In the genomic region with DNA sequence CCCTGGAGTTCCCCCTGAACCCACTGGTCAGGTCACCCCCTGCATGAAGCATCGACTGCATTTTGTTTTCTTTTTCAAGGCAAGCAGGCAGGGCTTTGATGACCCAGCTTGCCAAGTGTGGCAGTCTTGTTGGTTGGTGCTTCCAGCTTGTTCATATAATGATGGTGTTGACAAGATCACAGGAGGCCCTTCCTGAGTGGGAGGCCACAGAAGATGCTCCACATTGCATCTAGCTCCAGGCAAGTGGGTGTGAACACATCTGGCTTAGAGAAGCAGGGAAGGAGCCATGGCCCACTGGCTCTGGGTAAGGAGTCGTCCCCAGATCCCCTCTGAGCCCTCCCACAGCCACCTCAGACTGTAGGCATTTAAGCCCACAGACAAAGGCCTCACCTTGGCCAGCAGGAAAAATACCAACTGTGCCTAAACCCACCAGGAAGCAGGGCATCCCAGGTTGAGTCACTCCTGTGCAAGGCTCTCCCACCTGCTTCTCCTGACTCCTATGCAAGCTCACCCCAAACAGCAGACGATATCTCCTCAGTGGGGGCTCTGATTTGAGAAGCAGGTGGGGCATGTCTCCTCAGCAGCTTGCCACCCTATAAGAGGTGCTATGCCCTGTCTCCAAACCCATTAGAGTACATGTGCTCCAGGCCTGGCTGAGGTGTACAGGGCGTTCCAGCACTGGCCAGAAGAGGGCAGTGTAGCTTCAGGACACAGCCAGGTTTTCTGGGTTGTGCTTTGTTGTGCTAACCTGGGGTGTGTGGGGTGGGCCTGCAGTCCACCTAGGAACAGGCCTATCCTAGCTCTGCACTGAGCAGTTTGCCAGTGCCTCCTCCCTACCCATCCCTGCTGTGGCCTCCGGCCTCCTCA, we compare ENCODE assay signal across 8 mouse cellular contexts. TPM values are rescaled to one million over a fixed set of nuclear protein-coding genes. Genes with fewer than 3 reads are reported as not detected.
DNase-seq lines count a peak whose midpoint lies in the region; ATAC-seq and TF ChIP-seq lines count a peak whose summit lies in the region.

No protein-coding gene starts in this region.

- TF ChIP-seq POLR2A in limb, embryonic 14.5 days (IDR thresholded peaks at IDR 0.05; ENCODE audit: borderline replicate concordance, extremely low read depth, insufficient read depth, insufficient read length) = no peak

- no peak overlapping the region for H3K4me3 ChIP-seq in limb, embryonic 14.5 days (replicated peaks; ENCODE audit: low read length)
- no peak overlapping the region for H3K4me3 ChIP-seq in midbrain, embryonic 16.5 days (ENCODE audit: low read depth, low read length)

- peaks cover 7% of the 10 kb centered on the region; the same call in 1 of the 2 replicates for H3K36me3 ChIP-seq in limb, embryonic 14.5 days (ENCODE audit: control insufficient read depth, insufficient read depth, low read length)
- no peaks in the 10 kb centered on the region for H3K36me3 ChIP-seq in midbrain, embryonic 16.5 days (ENCODE audit: control insufficient read depth, insufficient read depth, low read length)

- peak; percentile 70 for DNase-seq in 3T3-L1 (ENCODE audit: low read depth, low spot score)
- peak; percentile 65 for DNase-seq in adrenal gland, adult 8-10 months
- peak; percentile 71 for DNase-seq in embryo, embryonic 9.5 days (ENCODE audit: extremely low spot score)
- DNase-seq in heart, adult 18-20 months = peak; percentile 77 to 93
- DNase-seq in kidney, adult 9 months = peak; percentile 82
- DNase-seq in limb, embryonic 14.5 days (ENCODE audit: low spot score) = peak; percentile 73
- DNase-seq in spleen, postnatal 10 days (ENCODE audit: low spot score in 2 of 2) = peak; percentile 70 to 84

- H3K4me1 ChIP-seq in limb, embryonic 14.5 days (ENCODE audit: control insufficient read depth, insufficient read depth, low read length) = no peaks in the 10 kb centered on the region
- H3K4me1 ChIP-seq in midbrain, embryonic 16.5 days (ENCODE audit: control insufficient read depth, insufficient read depth, low read length) = peaks cover 6% of the 10 kb centered on the region

- H3K4me2 ChIP-seq in limb, embryonic 14.5 days (replicated peaks; ENCODE audit: low read depth, low read length, severe bottlenecking) = no peak overlapping the region
- no peak overlapping the region for H3K4me2 ChIP-seq in midbrain, embryonic 16.5 days (ENCODE audit: low read length)

- ATAC-seq in limb, embryonic 14.5 days (ENCODE audit: low FRiP score, low read depth) = peak; percentile 75
- ATAC-seq in midbrain, embryonic 16.5 days = peak; percentile 72

- no peaks in the 10 kb centered on the region for H3K9me3 ChIP-seq in limb, embryonic 14.5 days (ENCODE audit: control insufficient read depth, low read length)
- H3K9me3 ChIP-seq in midbrain, embryonic 16.5 days (replicated peaks; ENCODE audit: control insufficient read depth, low read length, poor library complexity, severe bottlenecking) = no peaks in the 10 kb centered on the region

- WGBS in limb, embryonic 14.5 days = 48% methylated on average over 5 of the region's 5 CpGs
- WGBS in midbrain, embryonic 16.5 days = 43% methylated on average over 5 of the region's 5 CpGs

- no peak overlapping the region for H3K27ac ChIP-seq in limb, embryonic 14.5 days (replicated peaks; ENCODE audit: low read depth, low read length)
- no peak overlapping the region for H3K27ac ChIP-seq in midbrain, embryonic 16.5 days (ENCODE audit: low read length)

- no peaks in the 10 kb centered on the region for H3K27me3 ChIP-seq in limb, embryonic 14.5 days (ENCODE audit: control insufficient read depth, insufficient read depth, low read length)
- H3K27me3 ChIP-seq in midbrain, embryonic 16.5 days (ENCODE audit: control insufficient read depth, insufficient read depth, low read depth, low read length) = no peaks in the 10 kb centered on the region

- no peak overlapping the region for H3K9ac ChIP-seq in limb, embryonic 14.5 days (ENCODE audit: low read depth, low read length, severe bottlenecking)
- no peak overlapping the region for H3K9ac ChIP-seq in midbrain, embryonic 16.5 days (ENCODE audit: low read depth, low read length)

RNA-seq across cellular contexts. Expression of a gene that starts 30.7 kb away (rescaled TPM):
- total RNA-seq in adrenal gland, adult 8-10 months (2022) = 10 to 100 TPM; 41.4 to 46.2 (median 44.0) TPM
- 10 to 100 TPM; 25.4 to 25.5 TPM for total RNA-seq in heart, adult 18-20 months (2021)
- 18.1 and 27.6 TPM in 2 replicates for polyA plus RNA-seq in limb, embryonic 14.5 days (2012; rRNA removed)
- 39.3 and 41.6 TPM in 2 replicates for polyA plus RNA-seq in limb, embryonic 14.5 days (2014; fragmentation: Nextera tagmentation; extraction: Ambion mirVana)
- 24.2 and 27.3 TPM in 2 replicates for polyA plus RNA-seq in midbrain, embryonic 16.5 days (2015; fragmentation: Nextera tagmentation; extraction: Ambion mirVana)
